Mouse (Mus musculus): ENCODE measurements at regions not wholly inside any gene's neighbourhood (a gene's known extent, or its start where the extent isn't known, plus 50 kb on each side); places are given as distances from the start of the nearest gene placed in this dataset.

DNA sequence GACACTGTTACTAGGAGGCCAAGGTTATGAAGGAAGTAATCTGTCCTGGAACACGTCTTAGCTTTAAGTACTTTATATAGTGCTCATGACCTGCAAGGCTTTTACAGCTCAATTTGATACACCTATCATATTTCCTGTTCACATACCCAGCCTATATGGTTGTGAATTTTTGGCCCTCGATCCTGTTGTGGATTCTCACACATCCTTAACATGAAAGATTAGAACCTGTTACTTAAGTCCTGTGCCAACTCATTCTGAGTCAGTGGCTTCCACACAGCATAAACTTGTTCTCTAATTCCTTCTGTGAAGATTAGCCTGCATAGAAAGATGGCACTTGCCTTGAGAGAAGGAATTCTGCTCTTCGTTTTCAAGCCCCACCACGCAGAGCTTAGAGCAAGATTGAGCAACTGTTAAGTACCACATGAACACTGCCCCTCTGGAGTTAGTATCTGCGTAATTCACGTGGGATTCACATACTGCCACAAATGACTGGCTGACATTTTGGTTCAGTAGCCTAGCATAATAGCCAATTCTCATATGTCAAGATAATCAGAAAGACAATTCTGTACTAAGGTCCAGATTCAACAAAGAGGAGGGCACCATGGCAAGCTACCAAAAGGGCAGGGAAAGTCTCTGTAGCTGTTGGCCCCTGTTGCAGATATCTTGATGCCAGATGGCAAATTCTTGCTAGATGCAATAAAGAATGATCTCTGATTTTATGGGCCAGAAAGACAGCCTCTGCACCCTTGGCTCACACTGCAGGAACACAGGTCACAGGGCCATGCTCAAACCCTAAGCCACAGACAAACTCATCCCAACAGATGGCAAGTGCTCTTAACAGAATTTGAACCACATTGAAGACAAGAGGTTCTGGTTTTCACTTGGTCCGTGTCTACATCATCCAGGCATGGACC lies 62.7 kb upstream of the Slc4a7 start:
- TF ChIP-seq CTCF (IDR thresholded peaks at IDR 0.05; ENCODE audit: borderline replicate concordance, extremely low read depth, insufficient read depth, insufficient read length), result no peak
- TF ChIP-seq POLR2A (IDR thresholded peaks at IDR 0.05; ENCODE audit: borderline replicate concordance, extremely low read depth, insufficient read depth, insufficient read length, poor library complexity, severe bottlenecking), result no peak
